Mouse (Mus musculus) G1E-ER4 (cell line): ENCODE data around the gene E2f4. TPM values are rescaled to one million over a fixed set of nuclear protein-coding genes. Genes with fewer than 3 reads are reported as not detected.

ENCODE experiments used
- GATA1 ChIP-seq: IDR thresholded peaks from one replicate; pipeline ENCODE4 v1.8.0; 2012; ENCODE audit warnings: low read length, inconsistent platforms
- polyA plus RNA-seq: library from polyadenylated mRNA; stranded (reverse); fragments of >175 nt; gene quantifications from 2 replicates; pipeline ENCODE4 v1.2.3, GENCODE M21; 2012

E2f4 gene
- polyA plus RNA-seq, 1 experiment = 47.6 TPM

DNA sequence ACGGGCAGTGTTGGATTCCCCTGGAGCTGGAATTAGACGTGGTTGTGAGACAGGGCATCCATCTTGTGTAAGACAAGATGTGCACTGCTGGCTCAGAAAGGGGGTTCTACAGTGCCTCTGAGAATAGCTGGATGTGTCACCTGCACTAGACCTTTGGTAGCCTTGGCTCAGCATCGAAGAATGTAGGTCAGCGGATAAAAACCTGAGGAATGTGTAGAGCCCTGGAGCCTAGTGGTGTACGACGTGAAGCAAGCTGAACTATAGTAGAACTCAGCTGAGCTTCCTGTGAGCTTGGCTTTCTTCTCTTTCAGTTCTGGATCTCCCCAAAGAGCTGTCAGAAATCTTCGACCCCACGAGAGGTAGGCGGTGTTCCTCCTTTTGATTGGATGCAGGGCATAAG lies 6.4 kb downstream of the E2f4 start:
- no peak for TF ChIP-seq GATA1

DNA sequence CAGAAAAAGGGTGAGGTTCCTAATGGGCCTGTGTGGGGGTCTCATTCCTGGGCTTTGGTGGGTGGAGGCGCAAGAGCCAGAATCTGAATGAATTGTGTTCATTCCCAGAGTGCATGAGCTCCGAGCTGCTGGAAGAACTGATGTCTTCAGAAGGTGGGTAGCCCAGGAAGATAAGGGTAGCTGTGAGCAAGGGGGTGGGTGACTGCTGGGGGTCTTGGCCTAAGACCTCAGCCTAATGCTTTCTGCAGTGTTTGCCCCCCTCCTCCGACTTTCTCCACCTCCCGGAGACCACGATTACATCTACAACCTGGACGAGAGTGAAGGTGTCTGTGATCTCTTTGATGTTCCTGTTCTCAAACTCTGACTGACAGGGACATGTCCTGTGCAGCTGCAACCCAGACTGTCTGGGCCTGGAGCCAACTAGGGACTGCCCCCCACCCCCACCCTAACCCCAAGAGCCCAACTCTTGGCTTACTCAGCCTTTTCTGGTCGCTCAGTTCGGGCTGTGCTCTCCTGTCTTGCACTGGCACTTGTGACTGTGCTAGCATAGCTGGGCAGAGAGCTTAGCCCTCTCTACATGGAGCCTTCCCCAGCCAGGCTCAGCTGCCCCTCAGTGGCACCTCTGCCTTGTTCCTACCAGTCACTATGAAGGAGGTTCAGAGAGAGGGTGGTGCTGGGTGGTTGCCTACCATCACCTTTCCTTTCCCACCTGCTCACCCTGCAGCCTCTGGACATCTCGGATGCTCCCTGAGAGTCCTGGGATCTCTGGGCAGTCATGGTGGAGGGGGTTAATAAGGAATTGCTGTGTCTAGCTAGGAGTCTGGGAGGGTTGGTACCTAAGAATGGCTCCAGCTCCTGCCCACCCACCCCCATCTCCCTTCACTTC lies 7.1 kb downstream of the E2f4 start:
- TF ChIP-seq GATA1 = no peak

- TF ChIP-seq GATA1 = no peak
These were observed 8.0 kb downstream of the E2f4 start, which contains the start of gene Elmo3 for GRCm38 (mm10) chr8:105305211-105306145. Gene Elmo3, plus strand, starts transcription at chr8:105305601.

DNA sequence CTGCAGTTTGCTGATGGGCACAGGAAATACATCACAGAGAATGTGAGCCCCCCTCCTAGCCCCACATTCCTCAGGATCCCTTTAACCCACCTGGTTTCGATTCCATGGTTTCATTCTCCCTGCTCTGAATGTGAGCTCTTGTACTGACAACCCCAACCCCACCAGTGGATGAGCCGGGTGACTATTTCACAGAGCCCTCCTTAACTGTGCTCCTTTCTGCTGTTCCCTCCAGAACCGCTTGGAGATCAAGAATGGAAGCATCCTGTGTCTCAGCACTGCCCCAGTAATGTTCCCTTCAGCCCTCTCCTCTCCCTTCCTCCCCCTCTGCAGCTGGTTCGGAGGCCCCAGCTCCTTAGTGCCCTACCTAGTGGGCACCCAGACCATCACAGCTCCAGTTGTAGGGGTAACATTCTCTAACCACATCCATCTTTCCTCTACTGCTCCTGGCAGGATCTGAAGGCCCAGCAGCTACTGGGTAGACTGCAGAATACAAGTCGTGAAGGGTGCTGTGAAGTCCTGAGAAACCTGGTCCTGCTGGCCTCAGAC lies 8.8 kb downstream of the E2f4 start:
- TF ChIP-seq GATA1 = no peak

GRCm38 (mm10) chr8:105307670-105308069 lies 10.2 kb downstream of the E2f4 start:
- no peak for TF ChIP-seq GATA1

GRCm38 (mm10) chr8:105308428-105308827 lies 11.0 kb downstream of the E2f4 start:
- no peak for TF ChIP-seq GATA1

GRCm38 (mm10) chr8:105309142-105309847 lies 11.8 kb downstream of the E2f4 start:
- TF ChIP-seq GATA1 = no peak

- no peak for TF ChIP-seq GATA1
These were observed 12.7 kb downstream of the E2f4 start for GRCm38 (mm10) chr8:105310118-105310517.

GRCm38 (mm10) chr8:105311718-105312117 lies 14.3 kb downstream of the E2f4 start:
- TF ChIP-seq GATA1 = no peak

GRCm38 (mm10) chr8:105312891-105313481 lies 15.5 kb downstream of the E2f4 start:
- TF ChIP-seq GATA1 = no peak

DNA sequence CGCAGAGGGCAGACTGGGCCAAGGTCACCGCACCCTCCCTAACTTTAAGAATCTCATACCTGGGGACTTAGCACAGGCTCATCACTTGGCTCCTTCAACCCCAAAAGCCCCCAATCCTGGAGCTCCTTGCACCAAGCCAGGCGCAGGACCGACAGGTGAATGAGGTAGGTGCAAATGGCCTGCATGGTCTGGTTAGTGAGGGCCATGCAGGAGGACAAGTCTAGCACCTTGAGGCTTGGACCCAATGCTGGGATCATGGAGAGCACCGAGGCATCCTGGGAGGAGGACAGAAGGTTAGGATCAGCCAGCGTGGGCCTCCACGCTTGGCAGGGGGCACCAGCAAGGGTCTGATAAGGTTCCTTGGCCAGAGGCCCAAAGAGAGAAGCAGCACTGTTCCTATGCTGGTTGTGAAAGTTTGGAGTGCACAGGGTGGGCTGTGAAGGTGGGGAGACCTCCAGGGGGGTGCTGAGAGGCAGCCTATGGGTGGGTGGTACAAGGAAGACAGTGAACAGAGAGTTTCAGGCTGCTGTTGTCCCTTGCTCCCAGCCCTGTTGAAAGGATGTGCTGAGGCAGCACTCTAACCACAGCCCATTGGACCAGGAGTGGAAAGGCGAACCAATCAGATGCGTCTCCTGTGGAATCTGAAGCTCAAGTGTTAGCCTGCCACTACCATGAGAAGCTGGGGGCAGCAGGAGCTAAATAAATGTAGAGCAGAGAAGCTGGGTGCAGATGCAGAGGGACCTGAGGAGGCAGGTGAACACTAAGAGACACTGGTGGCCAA lies 16.3 kb downstream of the E2f4 start:
- no peak for TF ChIP-seq GATA1

- TF ChIP-seq GATA1 = no peak
These were observed 17.8 kb downstream of the E2f4 start for GRCm38 (mm10) chr8:105315073-105315769.

- TF ChIP-seq GATA1 = no peak
These were observed 20.5 kb downstream of the E2f4 start for GRCm38 (mm10) chr8:105317941-105318340.
